Mouse (Mus musculus) megakaryocyte, embryonic 14.5 days (primary cell): Measurements from ENCODE around the gene Siglec1.

Source experiments
- FLI1 ChIP-seq: IDR thresholded peaks from 2 replicates; pipeline ENCODE4 v1.6.1; 2012; ENCODE audit warnings: low read length, inconsistent platforms, mixed read lengths
- GATA1 ChIP-seq: IDR thresholded peaks from 3 replicates; pipeline ENCODE4 v1.6.1; 2012; ENCODE audit warnings: mixed read lengths, low read length, inconsistent platforms, borderline replicate concordance

DNA sequence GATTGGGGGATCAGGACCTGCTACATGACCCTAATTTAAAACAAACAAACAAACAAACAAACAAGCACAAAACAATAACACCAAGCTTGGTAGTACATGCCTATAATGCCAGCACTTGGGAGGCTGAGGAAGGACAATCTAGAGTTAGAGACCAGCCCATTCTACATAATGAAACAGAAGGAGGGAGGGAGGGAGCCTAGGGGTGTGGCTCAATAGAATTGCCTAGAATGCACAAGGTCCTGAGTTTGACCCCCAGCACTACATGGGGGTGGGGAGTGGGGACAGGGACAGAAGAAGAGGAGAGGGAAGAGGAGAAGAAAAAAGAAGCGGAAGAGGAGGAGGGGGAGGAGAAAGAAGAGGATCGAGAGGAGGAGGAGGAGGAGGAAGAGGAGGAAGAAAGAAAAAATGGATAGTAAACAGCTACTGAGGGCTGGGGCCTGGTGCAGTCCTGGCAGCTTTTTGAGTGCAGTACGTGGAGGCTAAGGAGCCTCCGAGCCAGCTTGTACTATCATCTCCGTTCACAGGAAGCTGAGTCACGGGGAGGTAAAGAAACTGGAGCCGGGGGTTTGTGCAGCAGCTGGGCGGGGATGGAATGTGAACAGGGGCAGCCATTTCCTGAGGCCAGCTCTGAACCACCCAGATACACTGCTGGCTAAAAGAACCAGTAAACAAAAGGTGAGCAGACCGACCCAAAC is 9.7 kb upstream of the Siglec1 start:
- TF ChIP-seq GATA1 = no peak
- TF ChIP-seq FLI1 = no peak
